Mouse (Mus musculus): ENCODE data around the gene Dnmt3a. TPM values are rescaled to one million over a fixed set of nuclear protein-coding genes. Genes with fewer than 3 reads are reported as not detected.

Dnmt3a gene
- polyA plus RNA-seq, 1 experiment from 2014 or later, result 13.3 TPM

DNA sequence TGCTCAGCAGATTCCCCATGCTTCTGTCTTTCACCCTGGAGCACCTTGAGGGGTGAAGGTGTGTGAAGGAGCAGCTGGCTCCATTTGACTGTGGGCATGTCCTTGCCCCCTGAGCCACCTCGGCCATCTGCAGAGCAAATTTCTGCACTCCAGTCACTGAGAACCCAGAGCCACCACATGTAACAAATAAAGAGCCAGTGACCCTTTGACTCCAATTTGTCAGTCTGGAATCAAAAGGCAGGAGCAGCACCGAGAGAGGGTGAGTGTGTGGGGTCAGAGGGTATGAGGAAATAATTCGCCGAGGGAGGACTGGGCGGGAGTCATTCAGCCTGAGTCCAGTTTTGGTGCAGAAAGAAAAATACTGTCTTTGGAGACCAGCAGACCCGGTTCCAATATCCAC lies 44.9 kb downstream of the Dnmt3a start:
- H3K27me3 ChIP-seq, result no peaks in the 10 kb centered on the region
- ATAC-seq, result no peak
- TF ChIP-seq CTCF (IDR thresholded peaks at IDR 0.05), result no peak
- DNase-seq (ENCODE audit: low read depth, low spot score), result no peak
- CTCF ChIA-PET, result no interaction called here
- in situ Hi-C loops (cut with MboI; ENCODE audit: low pct_unique_long_range_greater_than_20kb), result no loop called here
- POLR2A ChIA-PET, result no interaction called here

- DNase-seq (ENCODE audit: low read depth, low spot score), result no peak
- CTCF ChIA-PET, result no interaction called here
- TF ChIP-seq CTCF (IDR thresholded peaks at IDR 0.05), result no peak
- in situ Hi-C loops (cut with MboI; ENCODE audit: low pct_unique_long_range_greater_than_20kb), result no loop called here
- ATAC-seq, result no peak
- POLR2A ChIA-PET, result no interaction called here
- H3K27me3 ChIP-seq, result no peaks in the 10 kb centered on the region
Measured at GRCm38 (mm10) chr12:3851179-3851578, 45.4 kb downstream of the Dnmt3a start.

GRCm38 (mm10) chr12:3852521-3852920 lies 46.7 kb downstream of the Dnmt3a start:
- no peaks in the 10 kb centered on the region for H3K27me3 ChIP-seq
- in situ Hi-C loops (cut with MboI; ENCODE audit: low pct_unique_long_range_greater_than_20kb), result no loop called here
- POLR2A ChIA-PET, result no interaction called here
- ATAC-seq (no peak), DNase-seq (ENCODE audit: low read depth, low spot score) (no peak)
- CTCF ChIA-PET, result interaction anchor here (1.0 to 1.4 kb wide), 2 partner anchors 9 to 13 kb away, joined by 3 read pairs; no protein-coding TSS in a partner anchor
- TF ChIP-seq CTCF (IDR thresholded peaks at IDR 0.05), result no peak

DNA sequence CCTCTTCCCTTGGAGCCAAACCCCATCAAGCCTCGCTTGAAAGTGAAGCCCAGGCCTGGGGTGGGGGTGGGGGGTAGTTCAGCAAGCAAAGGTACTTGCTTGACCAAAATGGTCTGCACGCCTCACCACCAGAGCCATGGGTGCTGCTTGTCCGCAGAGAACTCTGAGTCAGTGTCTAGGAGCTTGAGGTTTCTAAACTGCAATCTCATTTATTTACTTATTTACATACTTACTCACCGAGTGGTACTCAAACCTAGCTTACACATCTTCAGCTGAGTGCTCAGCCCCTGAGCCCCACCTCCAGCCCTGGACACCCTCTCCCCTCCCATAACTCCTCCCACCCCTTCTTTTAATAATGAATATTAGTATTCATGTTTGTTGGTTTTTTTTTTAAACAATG lies 48.6 kb downstream of the Dnmt3a start:
- in situ Hi-C loops (cut with MboI; ENCODE audit: low pct_unique_long_range_greater_than_20kb), result no loop called here
- ATAC-seq (no peak), DNase-seq (ENCODE audit: low read depth, low spot score) (no peak)
- no peak for TF ChIP-seq CTCF (IDR thresholded peaks at IDR 0.05)
- no peaks in the 10 kb centered on the region for H3K27me3 ChIP-seq
- CTCF ChIA-PET, result no interaction called here
- POLR2A ChIA-PET, result interaction anchor here (0.6 to 1.4 kb wide), 3 partner anchors 9 to 252 kb away, joined by 3 read pairs; no protein-coding TSS in a partner anchor

GRCm38 (mm10) chr12:3855762-3856501 lies 50.1 kb downstream of the Dnmt3a start:
- in situ Hi-C loops (cut with MboI; ENCODE audit: low pct_unique_long_range_greater_than_20kb), result no loop called here
- POLR2A ChIA-PET, result interaction anchor here (1.4 kb wide), 1 partner anchor 11 kb away, joined by 3 read pairs; no protein-coding TSS in a partner anchor
- ATAC-seq (peak; percentile 73), DNase-seq (ENCODE audit: low read depth, low spot score) (no peak)
- H3K27me3 ChIP-seq, result no peaks in the 10 kb centered on the region
- no peak for TF ChIP-seq CTCF (IDR thresholded peaks at IDR 0.05)
- CTCF ChIA-PET, result no interaction called here

DNA sequence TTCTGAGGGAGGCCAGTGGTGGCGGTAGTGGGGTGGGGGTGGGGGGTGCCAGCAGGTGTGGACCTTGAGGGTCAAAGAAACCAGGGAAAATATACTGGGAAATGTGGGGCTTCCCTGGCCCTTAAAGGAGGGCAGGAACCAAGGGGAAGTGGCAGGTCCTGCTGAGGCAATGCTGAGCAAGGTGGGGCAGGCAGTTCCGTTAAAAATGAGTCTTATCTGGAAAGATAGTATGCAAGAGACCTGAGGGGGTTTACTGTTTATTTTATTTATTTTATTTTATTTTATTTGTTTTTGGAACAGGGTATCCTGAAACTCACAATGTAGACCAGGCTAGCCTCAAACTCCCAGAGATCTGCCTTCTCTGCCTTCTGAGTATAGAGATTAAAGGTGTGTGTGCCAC lies 50.9 kb downstream of the Dnmt3a start:
- in situ Hi-C loops (cut with MboI; ENCODE audit: low pct_unique_long_range_greater_than_20kb), result no loop called here
- ChIA-PET POLR2A (no interaction called here), CTCF (no interaction called here)
- no peak for DNase-seq (ENCODE audit: low read depth, low spot score)
- no peaks in the 10 kb centered on the region for H3K27me3 ChIP-seq
- no peak for TF ChIP-seq CTCF (IDR thresholded peaks at IDR 0.05)
- no peak for ATAC-seq

GRCm38 (mm10) chr12:3857231-3857630 lies 51.4 kb downstream of the Dnmt3a start:
- ATAC-seq, result no peak
- no peaks in the 10 kb centered on the region for H3K27me3 ChIP-seq
- ChIA-PET CTCF (no interaction called here), POLR2A (no interaction called here)
- in situ Hi-C loops (cut with MboI; ENCODE audit: low pct_unique_long_range_greater_than_20kb), result no loop called here
- no peak for TF ChIP-seq CTCF (IDR thresholded peaks at IDR 0.05)
- DNase-seq (ENCODE audit: low read depth, low spot score), result no peak

GRCm38 (mm10) chr12:3857773-3858172 lies 52.0 kb downstream of the Dnmt3a start:
- ATAC-seq, result no peak

GRCm38 (mm10) chr12:3858754-3859153 lies 52.9 kb downstream of the Dnmt3a start:
- H3K27me3 ChIP-seq, result no peaks in the 10 kb centered on the region
- no peak for DNase-seq (ENCODE audit: low read depth, low spot score)
- CTCF ChIA-PET, result no interaction called here
- POLR2A ChIA-PET, result no interaction called here
- TF ChIP-seq CTCF (IDR thresholded peaks at IDR 0.05), result no peak
- in situ Hi-C loops (cut with MboI; ENCODE audit: low pct_unique_long_range_greater_than_20kb), result no loop called here
- no peak for ATAC-seq

More at GRCm38 (mm10) chr12:3857773-3858172, 52.0 kb downstream of the Dnmt3a start:
- H3K27me3 ChIP-seq, result no peaks in the 10 kb centered on the region
- no peak for DNase-seq (ENCODE audit: low read depth, low spot score)
- POLR2A ChIA-PET, result no interaction called here
- no peak for TF ChIP-seq CTCF (IDR thresholded peaks at IDR 0.05)
- in situ Hi-C loops (cut with MboI; ENCODE audit: low pct_unique_long_range_greater_than_20kb), result no loop called here
- CTCF ChIA-PET, result interaction anchor here (1.0 kb wide), 1 partner anchor 12 kb away, joined by 4 read pairs; no protein-coding TSS in a partner anchor

DNA sequence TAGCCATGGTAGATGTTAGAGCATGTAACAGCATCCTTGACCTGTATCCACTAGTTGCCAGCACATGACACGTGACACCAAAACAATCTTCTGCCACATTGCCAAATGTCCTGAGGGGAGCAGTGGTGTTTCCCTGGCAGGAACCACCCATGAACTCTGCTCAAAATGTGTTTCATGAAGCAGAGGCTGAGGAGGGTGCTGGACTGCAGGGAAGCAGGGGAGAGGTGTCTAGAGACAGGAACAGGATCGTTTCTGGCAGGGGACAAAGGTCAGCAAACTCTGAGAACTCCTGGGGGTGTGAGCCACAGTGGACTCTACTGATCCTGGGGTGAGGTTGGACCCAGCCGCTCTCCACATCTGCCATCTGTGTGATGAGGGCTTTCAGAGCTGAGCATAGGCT lies 53.7 kb downstream of the Dnmt3a start:
- DNase-seq (ENCODE audit: low read depth, low spot score) (no peak), ATAC-seq (no peak)
- no peak for TF ChIP-seq CTCF (IDR thresholded peaks at IDR 0.05)
- CTCF ChIA-PET, result no interaction called here
- in situ Hi-C loops (cut with MboI; ENCODE audit: low pct_unique_long_range_greater_than_20kb), result no loop called here
- no peaks in the 10 kb centered on the region for H3K27me3 ChIP-seq
- POLR2A ChIA-PET, result no interaction called here

DNA sequence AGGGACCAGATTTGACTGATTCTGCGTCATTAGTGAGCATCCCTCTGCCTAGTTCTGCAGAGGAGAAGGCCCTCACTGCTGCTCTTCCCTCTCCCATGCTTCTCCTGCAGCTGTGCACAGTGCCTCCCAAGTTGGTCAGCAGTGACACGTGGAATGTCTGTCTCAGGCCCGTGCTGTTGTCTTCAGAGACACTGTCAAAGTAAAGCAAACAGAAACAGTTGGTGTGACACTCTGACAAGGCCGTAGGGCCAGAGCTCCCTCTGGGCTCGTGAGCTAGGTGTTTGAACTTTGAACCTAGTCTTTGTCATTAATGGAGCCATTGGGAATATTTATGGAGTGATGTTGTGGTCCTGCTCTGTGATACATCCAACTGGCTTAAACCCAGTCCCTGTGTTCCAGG lies 54.2 kb downstream of the Dnmt3a start:
- POLR2A ChIA-PET, result no interaction called here
- no peaks in the 10 kb centered on the region for H3K27me3 ChIP-seq
- ATAC-seq (no peak), DNase-seq (ENCODE audit: low read depth, low spot score) (no peak)
- no peak for TF ChIP-seq CTCF (IDR thresholded peaks at IDR 0.05)
- CTCF ChIA-PET, result no interaction called here
- in situ Hi-C loops (cut with MboI; ENCODE audit: low pct_unique_long_range_greater_than_20kb), result no loop called here
